Mouse (Mus musculus): ENCODE data around the gene Cyp1b1.
A peak's percentile ranks its signal among the peaks of the same experiment; 100 is the strongest.

Cyp1b1 gene

DNA sequence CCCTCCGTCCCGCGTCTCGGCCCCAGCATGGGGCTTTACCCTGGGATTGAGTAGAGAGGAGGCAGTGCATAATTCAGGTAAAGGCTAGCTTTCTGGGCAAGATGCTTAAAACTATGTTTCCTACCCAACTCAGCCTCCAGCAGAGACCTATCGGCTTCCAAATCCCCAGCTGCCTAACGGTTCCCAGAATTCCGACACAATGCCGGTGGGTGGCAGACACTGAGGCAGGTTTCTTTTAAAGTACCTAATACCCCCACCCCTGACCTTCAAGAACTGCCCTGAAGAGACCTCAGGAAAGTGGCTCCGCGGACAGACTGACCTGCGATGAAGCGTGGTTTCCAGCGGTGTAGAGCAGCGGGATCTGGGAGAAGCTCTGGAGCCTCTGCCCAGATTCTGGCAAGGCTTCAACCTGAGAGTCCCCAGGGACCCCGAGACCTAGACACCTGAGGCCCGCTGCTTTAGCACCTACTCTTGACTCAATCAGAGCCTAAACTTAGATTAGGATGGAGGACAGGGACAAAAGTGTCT lies 429 bp downstream of the Cyp1b1 start:
- DNase-seq (ENCODE audit: inconsistent age in 2 of 2, low spot score in 1 of 2), result peak in 1 of 2 experiments; percentile 46

DNA sequence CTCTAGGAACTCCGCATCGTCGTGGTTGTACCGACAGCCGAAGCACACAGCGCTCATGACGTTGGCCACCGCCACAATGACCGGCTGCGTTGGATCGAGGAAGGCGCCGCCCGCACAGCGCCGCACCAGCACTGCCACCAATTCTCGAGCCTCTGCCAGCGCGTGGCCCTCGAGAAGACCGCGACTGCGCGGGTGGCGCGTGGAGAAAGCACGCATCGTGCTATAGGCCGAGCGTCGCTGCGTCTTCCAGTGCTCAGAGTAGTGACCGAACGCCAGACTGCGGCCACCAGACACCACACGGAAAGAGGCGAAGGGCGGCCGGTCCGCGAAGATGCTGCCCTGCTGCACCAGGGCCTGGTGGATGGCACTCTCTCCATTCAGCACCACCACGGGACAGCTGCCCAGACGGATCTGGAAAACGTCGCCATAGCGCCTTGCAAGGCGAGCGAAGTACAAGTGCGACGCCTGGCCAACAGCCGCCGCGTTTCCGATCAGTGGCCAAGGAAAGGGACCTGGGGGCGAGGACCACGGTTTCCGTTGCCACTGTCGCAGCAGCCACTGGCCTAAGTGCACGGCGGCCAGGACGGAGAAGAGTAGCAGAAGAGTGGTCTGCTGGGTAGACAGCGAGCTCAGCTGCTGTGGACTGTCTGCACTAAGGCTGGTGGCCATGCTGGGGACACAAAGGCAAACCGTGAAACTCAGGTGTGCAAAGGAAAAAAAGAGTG lies 1.1 kb downstream of the Cyp1b1 start:
- peak; percentile 44 to 76 for DNase-seq (ENCODE audit: inconsistent age in 2 of 2, low spot score in 1 of 2)

DNA sequence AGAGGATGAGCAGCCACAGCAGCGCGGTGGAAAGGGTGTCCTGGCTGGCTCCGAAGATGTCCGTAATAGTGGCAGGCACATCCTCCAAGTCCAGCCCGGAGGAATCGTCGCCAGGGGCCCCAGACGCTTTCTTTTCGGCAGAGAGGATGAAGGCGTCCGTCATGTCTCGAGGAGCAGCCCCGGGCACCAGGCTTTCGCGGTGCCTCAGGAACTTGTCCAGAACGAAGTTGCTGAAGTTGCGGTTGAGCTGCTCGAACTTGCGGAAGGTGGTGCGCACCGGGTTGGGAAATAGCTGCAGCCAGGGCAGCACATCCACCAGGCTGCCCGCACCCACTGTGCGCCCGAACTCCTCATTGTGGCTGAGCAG lies 1.6 kb downstream of the Cyp1b1 start:
- DNase-seq (ENCODE audit: inconsistent age in 2 of 2, low spot score in 1 of 2), result peak in 1 of 2 experiments; percentile 65

- no peak for DNase-seq (ENCODE audit: inconsistent age in 2 of 2, low spot score in 1 of 2)
Measured at GRCm38 (mm10) chr17:79712536-79712935, 2.3 kb downstream of the Cyp1b1 start.

DNA sequence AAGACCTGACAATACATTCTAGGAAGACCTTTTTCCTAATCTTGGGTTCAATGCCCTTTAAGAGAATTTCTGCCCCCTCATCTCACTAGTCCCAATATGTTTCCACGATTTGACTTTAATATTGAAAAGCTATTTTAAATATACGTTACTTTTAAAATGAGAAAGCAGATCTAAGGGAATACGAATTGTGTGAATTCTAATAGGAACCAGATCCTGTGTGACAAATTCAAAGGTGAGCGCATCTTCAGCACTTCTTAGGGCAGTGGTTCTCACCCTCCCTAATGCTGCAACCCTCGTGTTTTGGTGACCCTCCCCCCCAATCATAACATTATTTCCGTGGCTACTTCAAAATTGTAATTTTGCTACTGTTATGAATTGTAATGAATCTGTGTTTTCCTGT lies 2.9 kb downstream of the Cyp1b1 start:
- no peak for DNase-seq (ENCODE audit: inconsistent age in 2 of 2, low spot score in 1 of 2)

GRCm38 (mm10) chr17:79710246-79710842 lies 4.5 kb downstream of the Cyp1b1 start:
- no peak for DNase-seq (ENCODE audit: inconsistent age in 2 of 2, low spot score in 1 of 2)

DNA sequence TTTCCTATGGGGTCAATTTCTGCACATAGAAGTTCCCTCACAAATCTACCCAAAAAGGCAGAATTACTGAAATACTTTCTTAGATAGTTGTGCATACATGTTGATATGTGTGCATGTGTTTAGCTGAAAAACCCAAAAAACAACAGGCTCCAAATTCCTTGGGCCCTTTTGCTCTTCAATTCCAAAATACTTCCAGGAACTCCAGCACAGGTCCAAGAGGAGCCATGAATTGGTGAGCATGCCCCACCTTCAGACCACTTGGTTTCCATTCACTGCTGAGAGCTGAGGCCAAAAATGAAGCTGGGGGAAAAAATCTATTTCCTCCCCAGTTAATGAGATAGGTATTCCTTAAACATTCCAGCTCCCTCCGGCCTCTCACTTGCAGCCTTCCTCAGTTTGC lies 5.1 kb downstream of the Cyp1b1 start:
- no peak for DNase-seq (ENCODE audit: inconsistent age in 2 of 2, low spot score in 1 of 2)

- DNase-seq (ENCODE audit: inconsistent age in 2 of 2, low spot score in 1 of 2), result no peak
Measured at GRCm38 (mm10) chr17:79708168-79708567, 6.7 kb downstream of the Cyp1b1 start.

GRCm38 (mm10) chr17:79705671-79706455 lies 9.0 kb downstream of the Cyp1b1 start:
- DNase-seq (ENCODE audit: inconsistent age in 2 of 2, low spot score in 1 of 2), result no peak

GRCm38 (mm10) chr17:79700871-79701270 lies 14.0 kb downstream of the Cyp1b1 start:
- peak; percentile 51 to 84 for DNase-seq (ENCODE audit: inconsistent age in 2 of 2, low spot score in 1 of 2)

DNA sequence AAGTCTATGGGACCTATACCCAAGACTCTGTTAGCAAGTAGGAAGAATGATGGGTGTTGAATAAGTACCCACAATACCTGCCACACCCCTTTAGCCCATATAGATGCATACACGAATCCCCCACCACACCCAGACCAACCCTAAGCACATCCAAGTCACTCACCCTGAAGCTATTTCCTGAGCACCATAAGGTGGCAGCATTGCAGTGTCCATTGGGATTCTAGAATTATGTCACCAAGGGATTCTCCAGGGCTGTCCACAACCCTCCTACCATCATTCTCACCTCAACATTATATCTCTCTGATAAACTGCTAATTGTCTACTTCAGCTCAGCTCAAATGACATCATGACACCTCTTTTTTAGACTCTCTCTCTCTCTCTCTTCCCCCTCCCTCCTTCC lies 15.7 kb downstream of the Cyp1b1 start:
- DNase-seq (ENCODE audit: inconsistent age in 2 of 2, low spot score in 1 of 2), result peak; percentile 30 to 77

GRCm38 (mm10) chr17:79695541-79695940 lies 19.3 kb downstream of the Cyp1b1 start:
- no peak for DNase-seq (ENCODE audit: inconsistent age in 2 of 2, low spot score in 1 of 2)

DNA sequence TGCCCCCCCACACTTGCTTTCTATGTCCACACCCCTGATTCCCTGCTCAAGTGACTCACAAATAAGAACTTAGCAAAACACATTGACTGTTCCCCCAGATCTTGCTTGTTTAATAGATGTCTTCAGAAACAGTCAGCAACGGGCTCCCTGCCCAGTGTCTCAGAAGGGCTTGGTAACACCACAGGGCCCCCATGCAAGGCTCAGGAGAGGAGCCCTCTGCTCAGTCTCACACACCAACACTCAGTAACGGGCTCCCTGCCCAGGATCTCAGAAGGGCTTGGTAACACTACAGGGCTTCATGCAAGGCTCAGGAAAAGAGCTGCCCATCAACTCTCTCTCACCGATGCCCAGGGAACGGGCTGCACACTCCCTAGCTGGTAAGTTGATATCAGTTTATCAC lies 19.8 kb downstream of the Cyp1b1 start:
- DNase-seq (ENCODE audit: inconsistent age in 2 of 2, low spot score in 1 of 2), result no peak

GRCm38 (mm10) chr17:79670837-79671236 lies 44.0 kb downstream of the Cyp1b1 start:
- DNase-seq (ENCODE audit: inconsistent age in 2 of 2, low spot score in 1 of 2), result no peak

DNA sequence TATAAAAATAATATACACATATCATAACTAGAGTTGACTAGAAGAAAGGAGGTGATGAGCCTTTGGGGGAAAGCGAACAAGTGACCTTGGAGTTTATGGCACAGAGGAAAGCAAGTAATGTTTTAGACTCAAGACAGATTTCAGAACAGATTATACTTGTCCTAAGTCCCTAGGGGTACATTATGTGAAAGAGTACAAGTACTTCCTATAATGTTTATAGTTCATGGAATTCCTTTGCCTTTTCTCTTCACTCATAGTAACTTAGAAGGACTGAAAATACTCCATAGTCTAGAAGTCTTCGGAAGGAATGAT lies 50.8 kb downstream of the Cyp1b1 start:
- DNase-seq (ENCODE audit: inconsistent age in 2 of 2, low spot score in 1 of 2), result peak in 1 of 2 experiments; percentile 16

DNA sequence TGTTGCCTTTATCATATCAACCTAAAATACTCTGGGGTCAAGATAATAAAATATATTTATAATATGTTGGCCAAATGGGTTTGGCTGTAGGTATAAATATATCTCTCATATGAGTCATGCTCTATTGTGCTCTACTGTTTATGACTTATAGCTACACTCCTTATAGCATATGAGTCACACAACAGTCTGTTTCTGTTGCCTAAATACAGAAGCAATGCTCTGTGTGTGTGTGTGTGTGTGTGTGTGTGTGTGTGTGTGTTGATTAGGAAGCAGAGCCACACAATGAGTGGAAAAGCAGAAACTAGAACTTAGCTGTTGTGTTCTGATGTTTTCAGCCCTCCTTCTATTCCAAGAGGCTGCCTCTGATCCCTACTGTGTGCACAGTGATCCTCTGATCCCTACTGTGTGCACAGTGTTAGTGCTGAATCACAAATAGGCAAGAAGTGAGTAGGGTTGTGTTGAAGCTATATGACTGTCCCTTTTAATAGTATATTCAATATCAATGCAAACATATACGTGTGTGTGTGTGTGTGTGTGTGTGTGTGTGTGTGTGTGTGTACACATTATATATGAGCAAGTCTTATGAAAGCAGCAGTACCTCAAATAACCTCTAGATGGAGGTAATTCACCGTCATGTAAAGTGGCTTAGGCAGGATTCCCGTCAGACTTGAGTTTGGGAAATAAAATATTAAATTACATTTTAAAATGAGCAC lies 51.3 kb downstream of the Cyp1b1 start:
- DNase-seq (ENCODE audit: inconsistent age in 2 of 2, low spot score in 1 of 2), result no peak

- DNase-seq (ENCODE audit: inconsistent age in 2 of 2, low spot score in 1 of 2), result no peak
Measured at GRCm38 (mm10) chr17:79661848-79662247, 53.0 kb downstream of the Cyp1b1 start.

DNA sequence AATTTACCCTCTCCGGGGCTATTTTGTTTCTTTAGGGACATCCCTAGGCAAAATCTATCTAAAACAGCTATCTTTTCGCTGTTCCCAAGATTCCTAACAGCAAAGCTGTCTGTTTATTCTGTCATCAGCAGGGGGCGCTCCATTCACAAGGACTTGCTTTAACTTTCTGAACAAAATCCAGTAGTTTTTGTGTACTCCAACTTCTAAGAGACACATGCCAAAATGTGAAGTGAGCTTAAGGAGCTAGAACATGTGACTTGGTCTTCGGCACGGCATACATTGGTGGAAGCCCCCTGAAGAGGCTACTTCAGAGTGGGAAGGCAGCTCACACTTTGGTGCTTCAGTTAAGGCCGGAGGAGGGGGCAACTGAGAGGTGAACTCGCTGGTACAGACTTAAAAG lies 53.5 kb downstream of the Cyp1b1 start:
- peak; percentile 49 to 87 for DNase-seq (ENCODE audit: inconsistent age in 2 of 2, low spot score in 1 of 2)

DNA sequence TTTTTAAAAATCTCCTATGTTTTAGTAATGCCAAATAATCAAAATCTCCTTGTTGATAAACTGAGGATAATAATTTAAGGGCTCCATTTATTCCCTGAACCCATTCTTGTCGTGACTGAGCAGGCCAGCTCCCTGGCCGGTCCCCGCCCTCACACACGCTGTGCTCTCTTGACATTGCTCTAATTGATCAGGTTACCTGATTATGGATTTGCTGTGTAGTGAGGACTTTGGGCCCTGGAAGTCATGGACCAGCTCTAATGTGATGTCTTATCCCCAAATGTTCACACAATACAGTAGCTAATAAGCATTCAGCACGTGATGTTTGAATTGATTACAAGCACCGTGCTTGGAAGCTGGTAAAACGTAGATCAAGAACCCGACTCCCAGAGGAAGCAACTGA lies 56.0 kb downstream of the Cyp1b1 start:
- DNase-seq (ENCODE audit: inconsistent age in 2 of 2, low spot score in 1 of 2), result peak in 1 of 2 experiments; percentile 60

GRCm38 (mm10) chr17:79658452-79658851 lies 56.4 kb downstream of the Cyp1b1 start:
- peak in 1 of 2 experiments; percentile 19 for DNase-seq (ENCODE audit: inconsistent age in 2 of 2, low spot score in 1 of 2)

GRCm38 (mm10) chr17:79657785-79658184 lies 57.1 kb downstream of the Cyp1b1 start:
- DNase-seq (ENCODE audit: inconsistent age in 2 of 2, low spot score in 1 of 2), result no peak

Measured in adrenal gland, adult (tissue).